Mouse (Mus musculus): ENCODE measurements around the gene Cnpy1. TPM values are rescaled to one million over a fixed set of nuclear protein-coding genes. Genes with fewer than 3 reads are reported as not detected.

The Cnpy1 gene
- polyA plus RNA-seq, 1 experiment from 2014 or later: not detected

DNA sequence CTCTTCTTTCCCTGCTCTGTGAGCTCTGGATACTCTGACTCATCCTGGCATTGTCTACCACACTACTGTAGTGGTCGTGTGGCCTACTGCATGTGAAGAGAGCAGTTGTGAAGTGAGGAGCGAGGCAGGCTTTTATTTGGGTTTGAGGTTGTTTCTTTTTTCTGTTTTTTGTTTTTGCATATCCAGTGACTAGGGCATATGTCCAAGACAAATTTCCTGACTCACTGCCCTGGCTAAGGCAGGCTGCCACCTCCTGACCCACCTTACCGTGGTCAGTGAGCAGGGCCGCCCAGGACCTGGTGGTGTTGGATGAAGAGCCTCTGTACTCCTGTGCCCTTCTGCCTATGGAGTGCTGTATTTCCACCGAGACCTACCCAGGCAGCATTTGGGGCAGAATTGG is 5.8 kb downstream of the Cnpy1 start:
- Histone ChIP-seq H3K9ac (no peak overlapping the region), H3K4me2 (no peak overlapping the region), H3K36me3 (no peaks in the 10 kb centered on the region), H3K4me3 (no peak overlapping the region), H3K27me3 (replicated peaks) (peaks cover 12% of the 10 kb centered on the region; the same call in 1 of the 2 replicates), H3K27ac (replicated peaks) (no peak overlapping the region), H3K4me1 (peaks cover 12% of the 10 kb centered on the region), H3K9me3 (no peaks in the 10 kb centered on the region)
- ATAC-seq (ENCODE audit: extremely low read depth, insufficient number of reproducible peaks, low FRiP score, low TSS enrichment): no peak
- 69% methylated on average over 5 of the region's 5 CpGs for WGBS

GRCm38 (mm10) chr5:28238876-28239275 is 6.7 kb downstream of the Cnpy1 start:
- whole genome bisulfite sequencing: 71% methylated on average over 5 of the region's 5 CpGs
- no peaks in the 10 kb centered on the region for H3K36me3 ChIP-seq
- H3K27me3 ChIP-seq (replicated peaks): peaks cover 12% of the 10 kb centered on the region; the same call in 1 of the 2 replicates
- no peak overlapping the region for H3K4me3 ChIP-seq
- no peak overlapping the region for H3K27ac ChIP-seq (replicated peaks)
- H3K9me3 ChIP-seq: no peaks in the 10 kb centered on the region
- peaks cover 12% of the 10 kb centered on the region for H3K4me1 ChIP-seq
- no peak overlapping the region for H3K4me2 ChIP-seq
- ATAC-seq (ENCODE audit: extremely low read depth, insufficient number of reproducible peaks, low FRiP score, low TSS enrichment): no peak
- H3K9ac ChIP-seq: no peak overlapping the region

DNA sequence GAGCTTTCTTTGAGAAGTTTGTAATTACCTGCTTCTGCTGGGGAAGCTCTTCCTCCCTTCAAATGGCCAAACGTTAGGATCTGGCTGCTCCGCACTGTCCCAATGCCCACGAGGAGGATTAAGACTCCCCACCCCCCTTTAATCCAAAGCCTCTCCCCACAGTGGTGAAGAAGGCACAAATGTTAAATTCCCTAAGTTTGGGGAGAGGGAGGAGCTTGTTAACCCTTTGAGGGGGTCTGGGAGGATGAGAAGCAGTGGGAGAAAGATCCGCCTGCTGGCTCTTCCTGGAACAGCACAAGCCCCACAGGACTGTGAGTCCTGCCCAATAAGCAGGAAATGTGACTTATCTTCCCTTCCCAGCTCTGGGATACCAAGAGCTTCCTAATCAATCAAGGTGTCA is 7.5 kb downstream of the Cnpy1 start:
- no peak overlapping the region for H3K4me3 ChIP-seq

GRCm38 (mm10) chr5:28237715-28238114 is 7.9 kb downstream of the Cnpy1 start:
- H3K9me3 ChIP-seq: no peaks in the 10 kb centered on the region
- H3K4me3 ChIP-seq: no peak overlapping the region
- H3K9ac ChIP-seq: no peak overlapping the region
- no peak overlapping the region for H3K4me2 ChIP-seq
- 72% methylated on average over 2 of the region's 2 CpGs for WGBS
- H3K27ac ChIP-seq (replicated peaks): no peak overlapping the region
- no peaks in the 10 kb centered on the region for H3K36me3 ChIP-seq
- H3K27me3 ChIP-seq (replicated peaks): 0 out of 2 replicates have a peak, but pooled peaks cover 5% of the 10 kb centered on the region
- no peak for ATAC-seq (ENCODE audit: extremely low read depth, insufficient number of reproducible peaks, low FRiP score, low TSS enrichment)
- peaks cover 12% of the 10 kb centered on the region for H3K4me1 ChIP-seq

More for the DNA sequence above, 7.5 kb downstream of the Cnpy1 start:
- no peak for ATAC-seq (ENCODE audit: extremely low read depth, insufficient number of reproducible peaks, low FRiP score, low TSS enrichment)
- 21% methylated on average over 4 of the region's 4 CpGs for WGBS
- no peak overlapping the region for H3K9ac ChIP-seq
- H3K9me3 ChIP-seq: no peaks in the 10 kb centered on the region
- H3K36me3 ChIP-seq: no peaks in the 10 kb centered on the region
- no peak overlapping the region for H3K27ac ChIP-seq (replicated peaks)
- peaks cover 12% of the 10 kb centered on the region for H3K4me1 ChIP-seq
- H3K4me2 ChIP-seq: no peak overlapping the region
- 0 out of 2 replicates have a peak, but pooled peaks cover 7% of the 10 kb centered on the region for H3K27me3 ChIP-seq (replicated peaks)

GRCm38 (mm10) chr5:28237055-28237454 is 8.6 kb downstream of the Cnpy1 start:
- Histone ChIP-seq H3K4me1 (peaks cover 12% of the 10 kb centered on the region), H3K9me3 (no peaks in the 10 kb centered on the region), H3K36me3 (no peaks in the 10 kb centered on the region), H3K4me3 (no peak overlapping the region), H3K4me2 (no peak overlapping the region), H3K9ac (no peak overlapping the region), H3K27ac (replicated peaks) (no peak overlapping the region), H3K27me3 (replicated peaks) (0 out of 2 replicates have a peak, but pooled peaks cover 5% of the 10 kb centered on the region)
- no peak for ATAC-seq (ENCODE audit: extremely low read depth, insufficient number of reproducible peaks, low FRiP score, low TSS enrichment)
- 31% methylated on average over 4 of the region's 4 CpGs for WGBS

DNA sequence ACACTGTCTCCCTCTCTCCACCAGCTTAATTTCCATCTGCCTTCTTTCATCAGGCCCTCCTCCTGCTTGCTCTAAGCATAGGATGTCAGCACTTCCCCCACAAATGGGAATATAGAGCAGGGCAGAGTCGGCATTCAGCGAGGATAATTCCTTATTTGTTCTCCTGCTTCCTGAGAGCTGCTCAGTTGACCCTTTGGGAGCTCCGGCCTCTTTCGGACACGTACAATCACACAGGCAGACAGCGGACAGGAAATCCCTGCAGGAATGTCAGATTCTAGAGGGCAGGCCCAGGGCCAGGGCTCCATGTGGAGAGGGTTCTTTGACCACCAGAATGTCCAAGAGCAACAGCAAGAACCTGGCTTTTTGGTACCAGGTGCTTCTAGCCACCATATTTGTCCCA is 9.5 kb downstream of the Cnpy1 start:
- peaks cover 12% of the 10 kb centered on the region for H3K4me1 ChIP-seq
- H3K9me3 ChIP-seq: no peaks in the 10 kb centered on the region
- H3K27me3 ChIP-seq (replicated peaks): 0 out of 2 replicates have a peak, but pooled peaks cover 5% of the 10 kb centered on the region
- no peak overlapping the region for H3K27ac ChIP-seq (replicated peaks)
- no peak for ATAC-seq (ENCODE audit: extremely low read depth, insufficient number of reproducible peaks, low FRiP score, low TSS enrichment)
- no peak overlapping the region for H3K4me3 ChIP-seq
- H3K4me2 ChIP-seq: no peak overlapping the region
- 30% methylated on average over 6 of the region's 6 CpGs for WGBS
- no peaks in the 10 kb centered on the region for H3K36me3 ChIP-seq
- H3K9ac ChIP-seq: no peak overlapping the region

GRCm38 (mm10) chr5:28232101-28232500 is 13.5 kb downstream of the Cnpy1 start:
- no peak for ATAC-seq (ENCODE audit: extremely low read depth, insufficient number of reproducible peaks, low FRiP score, low TSS enrichment)
- Histone ChIP-seq H3K9ac (no peak overlapping the region), H3K4me3 (no peak overlapping the region), H3K9me3 (no peaks in the 10 kb centered on the region), H3K4me1 (peaks cover 12% of the 10 kb centered on the region), H3K27me3 (replicated peaks) (0 out of 2 replicates have a peak, but pooled peaks cover 9% of the 10 kb centered on the region), H3K4me2 (no peak overlapping the region), H3K36me3 (no peaks in the 10 kb centered on the region), H3K27ac (replicated peaks) (no peak overlapping the region)
- 52% methylated on average over 3 of the region's 3 CpGs for WGBS

GRCm38 (mm10) chr5:28219596-28219995 is 26.0 kb downstream of the Cnpy1 start:
- Histone ChIP-seq H3K9ac (no peak overlapping the region), H3K4me3 (no peak overlapping the region), H3K4me1 (no peaks in the 10 kb centered on the region), H3K27me3 (replicated peaks) (peaks cover 47% of the 10 kb centered on the region), H3K36me3 (no peaks in the 10 kb centered on the region), H3K9me3 (no peaks in the 10 kb centered on the region), H3K4me2 (no peak overlapping the region), H3K27ac (replicated peaks) (no peak overlapping the region)
- 85% methylated on average over 1 of the region's 1 CpGs for WGBS
- no peak for ATAC-seq (ENCODE audit: extremely low read depth, insufficient number of reproducible peaks, low FRiP score, low TSS enrichment)

DNA sequence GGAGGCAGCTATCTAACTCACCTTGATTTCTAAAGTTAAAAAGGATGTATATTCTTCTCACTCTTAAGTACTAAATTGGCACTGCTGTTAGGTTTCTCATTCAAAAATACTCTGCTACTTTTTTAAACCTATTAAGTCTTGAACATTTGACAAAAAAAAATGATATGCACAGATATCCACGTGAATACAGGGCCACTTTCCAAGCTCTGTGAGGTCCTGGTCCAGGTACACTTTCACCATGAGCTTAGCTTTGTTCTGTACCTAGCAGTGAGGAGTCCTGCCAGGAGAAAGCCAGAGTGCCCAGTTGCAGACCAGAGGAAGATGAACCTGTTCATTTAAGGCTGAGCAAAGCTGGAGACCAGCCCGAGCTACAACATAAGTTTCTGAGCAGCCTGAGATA is 32.2 kb downstream of the Cnpy1 start:
- H3K4me3 ChIP-seq: no peak overlapping the region
- H3K4me1 ChIP-seq: peaks cover 11% of the 10 kb centered on the region
- WGBS: 67% methylated on average over 2 of the region's 2 CpGs
- ATAC-seq (ENCODE audit: extremely low read depth, insufficient number of reproducible peaks, low FRiP score, low TSS enrichment): no peak
- H3K27me3 ChIP-seq (replicated peaks): peaks cover 96% of the 10 kb centered on the region
- no peaks in the 10 kb centered on the region for H3K9me3 ChIP-seq
- no peaks in the 10 kb centered on the region for H3K36me3 ChIP-seq
- no peak overlapping the region for H3K4me2 ChIP-seq
- no peak overlapping the region for H3K27ac ChIP-seq (replicated peaks)
- no peak overlapping the region for H3K9ac ChIP-seq

DNA sequence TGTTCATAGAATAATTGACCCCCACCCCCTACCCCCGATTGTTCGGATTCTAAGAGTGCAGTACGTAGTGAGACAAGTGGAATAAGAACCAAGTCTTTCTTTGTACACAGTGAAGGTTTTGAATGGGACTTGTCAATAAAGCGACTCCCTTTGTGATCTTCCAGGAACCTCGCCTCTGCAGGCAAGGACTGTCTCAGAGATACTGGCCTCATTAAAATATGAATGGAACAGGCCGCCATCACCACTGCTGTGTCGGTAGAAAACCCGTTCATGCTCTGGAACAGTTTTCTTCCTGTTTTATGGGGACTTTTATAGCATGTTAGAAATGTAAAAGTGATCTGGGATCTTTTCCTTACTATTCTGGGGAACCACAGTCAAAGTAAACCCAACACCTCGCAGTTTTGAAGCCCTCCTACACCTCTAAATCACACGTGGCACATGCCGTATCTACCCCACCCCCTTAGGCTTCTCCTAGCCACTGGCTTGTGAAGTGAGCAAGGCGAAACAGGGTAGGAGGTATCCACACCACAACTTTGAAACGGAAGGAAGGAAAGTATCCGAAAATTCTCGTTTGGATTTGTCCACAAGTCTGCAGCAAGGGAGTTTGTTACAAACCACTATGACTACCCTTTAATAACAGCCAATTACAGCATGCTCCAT is 33.8 kb downstream of the Cnpy1 start:
- Histone ChIP-seq H3K27ac (replicated peaks) (no peak overlapping the region), H3K4me3 (no peak overlapping the region), H3K27me3 (replicated peaks) (peaks cover 96% of the 10 kb centered on the region), H3K9ac (no peak overlapping the region), H3K4me1 (peaks cover 11% of the 10 kb centered on the region), H3K36me3 (no peaks in the 10 kb centered on the region), H3K4me2 (no peak overlapping the region), H3K9me3 (no peaks in the 10 kb centered on the region)
- WGBS: 5% methylated on average over 15 of the region's 15 CpGs
- ATAC-seq (ENCODE audit: extremely low read depth, insufficient number of reproducible peaks, low FRiP score, low TSS enrichment): no peak

DNA sequence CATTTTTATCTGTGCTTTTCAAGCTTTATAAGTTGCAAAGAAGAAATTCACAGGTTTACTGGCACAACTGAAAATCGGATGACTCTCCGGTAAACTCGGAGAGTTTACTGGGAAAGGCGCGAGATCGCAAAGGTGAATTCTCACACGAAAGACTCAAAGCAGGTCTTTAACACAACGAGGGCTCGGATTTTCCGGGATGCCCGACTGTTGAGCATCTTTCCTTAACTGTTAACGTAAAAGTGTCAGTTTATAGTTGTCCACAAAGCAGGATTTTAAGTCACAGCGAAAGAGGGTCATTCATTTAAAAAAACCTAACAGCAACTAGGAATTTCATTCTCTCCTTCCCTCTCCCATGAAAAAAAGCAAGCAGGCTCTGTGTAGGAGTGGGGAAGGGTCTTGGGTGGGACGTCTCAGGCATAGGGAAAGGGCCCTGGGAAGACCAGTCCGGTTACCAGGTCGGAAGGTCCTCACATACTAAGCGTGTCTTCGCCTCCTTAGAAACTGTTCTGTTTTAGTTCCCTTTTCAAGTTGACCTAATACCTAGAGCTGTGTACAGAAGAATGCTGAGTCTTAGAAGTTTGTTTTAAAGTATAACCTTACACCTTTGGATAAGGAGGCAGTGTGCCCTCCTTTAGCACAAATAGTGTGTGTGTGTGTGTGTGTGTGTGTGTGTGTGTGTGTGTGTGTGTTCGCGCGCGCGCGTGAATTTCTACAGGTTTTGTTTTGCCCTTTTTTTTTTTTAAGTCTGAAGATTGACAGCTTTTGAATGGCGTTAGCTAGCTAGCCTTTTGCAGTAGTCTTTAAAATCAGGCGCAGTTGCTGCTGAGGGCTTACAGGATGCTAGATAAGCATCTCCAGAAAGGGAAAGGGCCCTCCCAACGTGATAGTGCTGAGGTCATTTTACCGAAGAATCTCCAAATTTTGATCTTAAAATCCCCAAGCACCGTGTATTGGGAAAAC is 34.7 kb downstream of the Cnpy1 start:
- no peaks in the 10 kb centered on the region for H3K36me3 ChIP-seq
- no peak for ATAC-seq (ENCODE audit: extremely low read depth, insufficient number of reproducible peaks, low FRiP score, low TSS enrichment)
- H3K4me3 ChIP-seq: 0 out of 2 replicates have a peak overlapping the region, but pooled peaks have one; percentile 46
- H3K4me1 ChIP-seq: peaks cover 11% of the 10 kb centered on the region
- no peaks in the 10 kb centered on the region for H3K9me3 ChIP-seq
- peaks cover 96% of the 10 kb centered on the region for H3K27me3 ChIP-seq (replicated peaks)
- 3% methylated on average over 29 of the region's 29 CpGs for WGBS
- no peak overlapping the region for H3K4me2 ChIP-seq
- no peak overlapping the region for H3K9ac ChIP-seq
- no peak overlapping the region for H3K27ac ChIP-seq (replicated peaks)

All from heart, embryonic 13.5 days (tissue).